Mouse (Mus musculus) bone marrow, adult 2 months (tissue): ENCODE data around the gene Spout1.
"Not testable (repeated sequence)": the region's sequence is repeated elsewhere in the genome, so short reads cannot be mapped to it uniquely, and the experiment has no call there.

ENCODE experiments used
- CTCF ChIP-seq: fragments of 200-500 bp; IDR thresholded peaks from 2 replicates; pipeline ENCODE4 v1.5.1; 2011; ENCODE audit warnings: low read length, control low read depth; ENCODE audit not compliant: control insufficient read depth, insufficient read depth
- POLR2A ChIP-seq: fragments of 200-500 bp; IDR thresholded peaks from 2 replicates; pipeline ENCODE4 v1.6.1; 2011; ENCODE audit warnings: low read depth, mild to moderate bottlenecking, control low read depth, low read length, borderline replicate concordance; ENCODE audit not compliant: control insufficient read depth

DNA sequence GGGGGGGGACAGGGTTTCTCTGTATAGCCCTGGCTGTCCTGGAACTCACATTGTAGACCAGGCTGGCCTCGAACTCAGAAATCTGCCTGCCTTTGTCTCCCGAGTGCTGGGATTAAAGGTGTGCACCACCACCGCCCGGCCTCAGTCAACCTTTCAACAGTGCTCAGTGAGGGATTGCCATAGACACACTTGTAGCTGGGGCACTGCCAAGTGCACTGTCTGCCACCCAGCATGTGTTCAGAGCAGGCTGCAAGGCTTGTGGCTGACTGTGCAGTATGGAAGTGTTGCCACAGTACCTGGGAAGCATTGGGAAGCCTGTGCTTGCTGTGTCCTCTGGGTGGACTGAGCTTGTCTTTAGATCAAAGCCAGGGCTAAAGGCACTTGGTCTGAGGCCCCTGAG is 38.2 kb downstream of the Spout1 start:
- not testable (repeated sequence) for TF ChIP-seq CTCF, POLR2A
